8 mouse cellular contexts compared by ENCODE assay signal in genomic region chrX:57338371-57339211, GRCm38 (mm10). TPM values are rescaled to one million over a fixed set of nuclear protein-coding genes. Genes with fewer than 3 reads are reported as not detected.
DNase-seq lines count a peak whose midpoint lies in the region; ATAC-seq lines count a peak whose summit lies in the region.

TSS of gene Arhgef6 (minus strand) at chrX:57338729.

- WGBS in hindbrain, embryonic 16.5 days, result 60% methylated on average over 18 of the region's 18 CpGs

- peak; percentile 69 for ATAC-seq in activated CD4-positive, CD25-positive, alpha-beta regulatory T cell, adult 4 months
- no peak for ATAC-seq in erythroid progenitor cell, adult 5-6 weeks (replicated peaks; ENCODE audit: low FRiP score, poor library complexity, severe bottlenecking)
- no peak for ATAC-seq in hindbrain, embryonic 16.5 days

- intact Hi-C loops in heart, postnatal 36 days (cut with DNase I), result loop anchor here (5.0 to 10.0 kb wide), 3 partner anchors 51 to 94 kb away; partner anchors contain the start of gene Rbmx

- H3K27me3 ChIP-seq in hindbrain, embryonic 16.5 days (replicated peaks; ENCODE audit: control insufficient read depth, insufficient read depth, low read length), result no peaks in the 10 kb centered on the region

- H3K27ac ChIP-seq in hindbrain, embryonic 16.5 days (ENCODE audit: low read depth, low read length), result no peak within 1 kb of the TSS

- DNase-seq in layer of hippocampus, adult 18-20 months (ENCODE audit: low spot score in 2 of 2), result peak in 1 of 2 experiments; percentile 7
- DNase-seq in layer of hippocampus, adult 9-11 months, result no peak
- DNase-seq in heart, postnatal 36 days, result peak; percentile 13 to 34
- peak; percentile 14 to 22 for DNase-seq in lung, postnatal 4 days
- DNase-seq in embryo, embryonic 9.5 days (ENCODE audit: extremely low spot score), result no peak

- H3K4me1 ChIP-seq in hindbrain, embryonic 16.5 days (ENCODE audit: control insufficient read depth, insufficient read depth, low read depth, low read length), result no peaks in the 10 kb centered on the region

- H3K4me2 ChIP-seq in hindbrain, embryonic 16.5 days (ENCODE audit: low read length), result no peak within 1 kb of the TSS; the same call in 1 of the 2 replicates

- H3K4me3 ChIP-seq in hindbrain, embryonic 16.5 days (ENCODE audit: low read length), result no peak within 1 kb of the TSS

- H3K9ac ChIP-seq in hindbrain, embryonic 16.5 days (ENCODE audit: low read depth, low read length), result no peak within 1 kb of the TSS

- no peaks in the 10 kb centered on the region for H3K36me3 ChIP-seq in hindbrain, embryonic 16.5 days (ENCODE audit: control insufficient read depth, insufficient read depth, low read length)

- no peaks in the 10 kb centered on the region for H3K9me3 ChIP-seq in hindbrain, embryonic 16.5 days (ENCODE audit: control insufficient read depth, low read length)

RNA-seq across cellular contexts. Expression of gene Arhgef6, which starts in this region (rescaled TPM):
- total RNA-seq in layer of hippocampus, adult 18-20 months (2021), result 10 to 100 TPM; 30.8 to 41.4 TPM
- polyA plus RNA-seq in activated CD4-positive, CD25-positive, alpha-beta regulatory T cell, adult 4 months (2017; shearing (Covaris generic)), result 10 to 100 TPM; 76.3 to 82.5 TPM
- 32.8 and 46.5 TPM in 2 replicates for total RNA-seq in erythroid progenitor cell, adult 5-6 weeks (2015; ENCODE audit: low replicate concordance)
- total RNA-seq in erythroid progenitor cell, adult 5-6 weeks (2017; ENCODE audit: low replicate concordance), result 17.8 and 29.4 TPM in 2 replicates
- 10 to 100 TPM; 61.0 to 62.6 TPM for total RNA-seq in heart, postnatal 36 days (2021)
- polyA plus RNA-seq in hindbrain, embryonic 16.5 days (2015; fragmentation: Nextera tagmentation; extraction: Ambion mirVana), result 6.5 and 6.8 TPM in 2 replicates

Comparison
In these comparisons a context has a peak if more than half of its experiments do, and no peak if none do; other contexts are left out.
1. DNase-seq: peak in heart, postnatal 36 days (2 of 2) and lung, postnatal 4 days (2 of 2); none in layer of hippocampus, adult 9-11 months (single experiment) and embryo, embryonic 9.5 days (single experiment).